Mouse (Mus musculus): ENCODE results near the gene Ints6.

Gene Ints6

GRCm38 (mm10) chr14:62761036-62761881 lies at the start of gene Ints6:
Gene Ints6, minus strand, starts transcription at chr14:62761169.
- DNase-seq (ENCODE audit: low read depth, low spot score): peak; percentile 99

GRCm38 (mm10) chr14:62808661-62809523 lies 47.9 kb upstream of the Ints6 start:
- no peak for DNase-seq (ENCODE audit: low read depth, low spot score)

- DNase-seq (ENCODE audit: low read depth, low spot score): no peak
These were observed 46.0 kb upstream of the Ints6 start for GRCm38 (mm10) chr14:62806921-62807320.

- DNase-seq (ENCODE audit: low read depth, low spot score): no peak
These were observed 42.2 kb upstream of the Ints6 start for GRCm38 (mm10) chr14:62803204-62803603.

GRCm38 (mm10) chr14:62800791-62801190 lies 39.8 kb upstream of the Ints6 start:
- no peak for DNase-seq (ENCODE audit: low read depth, low spot score)

- no peak for DNase-seq (ENCODE audit: low read depth, low spot score)
These were observed 37.7 kb upstream of the Ints6 start for GRCm38 (mm10) chr14:62798608-62799101.

GRCm38 (mm10) chr14:62795719-62796118 lies 34.8 kb upstream of the Ints6 start:
- DNase-seq (ENCODE audit: low read depth, low spot score): no peak

GRCm38 (mm10) chr14:62789282-62789681 lies 28.3 kb upstream of the Ints6 start:
- DNase-seq (ENCODE audit: low read depth, low spot score): no peak

GRCm38 (mm10) chr14:62782981-62783380 lies 22.0 kb upstream of the Ints6 start:
- DNase-seq (ENCODE audit: low read depth, low spot score): no peak

GRCm38 (mm10) chr14:62780520-62781316 lies 19.7 kb upstream of the Ints6 start:
- DNase-seq (ENCODE audit: low read depth, low spot score): no peak

GRCm38 (mm10) chr14:62778095-62778494 lies 17.1 kb upstream of the Ints6 start:
- DNase-seq (ENCODE audit: low read depth, low spot score): no peak

GRCm38 (mm10) chr14:62775034-62775433 lies 14.1 kb upstream of the Ints6 start:
- no peak for DNase-seq (ENCODE audit: low read depth, low spot score)

GRCm38 (mm10) chr14:62774246-62774645 lies 13.3 kb upstream of the Ints6 start:
- no peak for DNase-seq (ENCODE audit: low read depth, low spot score)

- no peak for DNase-seq (ENCODE audit: low read depth, low spot score)
These were observed 12.8 kb upstream of the Ints6 start for GRCm38 (mm10) chr14:62773766-62774165.

- DNase-seq (ENCODE audit: low read depth, low spot score): no peak
These were observed 4.4 kb upstream of the Ints6 start for GRCm38 (mm10) chr14:62765398-62765797.

GRCm38 (mm10) chr14:62764371-62764770 lies 3.4 kb upstream of the Ints6 start:
- no peak for DNase-seq (ENCODE audit: low read depth, low spot score)

GRCm38 (mm10) chr14:62761943-62762342 lies 974 bp upstream of the Ints6 start:
- DNase-seq (ENCODE audit: low read depth, low spot score): no peak

- peak; percentile 17 for DNase-seq (ENCODE audit: low read depth, low spot score)
These were observed 491 bp downstream of the Ints6 start for GRCm38 (mm10) chr14:62760321-62761035.

- peak; percentile 63 for DNase-seq (ENCODE audit: low read depth, low spot score)
These were observed 1.1 kb downstream of the Ints6 start for GRCm38 (mm10) chr14:62759771-62760320.

- DNase-seq (ENCODE audit: low read depth, low spot score): no peak
These were observed 2.3 kb downstream of the Ints6 start for GRCm38 (mm10) chr14:62758714-62759113.
